Mouse (Mus musculus): ENCODE results near the gene Car1.
"Not testable (repeated sequence)": the region's sequence is repeated elsewhere in the genome, so short reads cannot be mapped to it uniquely, and the experiment has no call there.

Gene Car1

GRCm38 (mm10) chr3:14785353-14785752 lies 22.8 kb downstream of the Car1 start:
- no peak for DNase-seq (ENCODE audit: low read depth, low spot score)

DNA sequence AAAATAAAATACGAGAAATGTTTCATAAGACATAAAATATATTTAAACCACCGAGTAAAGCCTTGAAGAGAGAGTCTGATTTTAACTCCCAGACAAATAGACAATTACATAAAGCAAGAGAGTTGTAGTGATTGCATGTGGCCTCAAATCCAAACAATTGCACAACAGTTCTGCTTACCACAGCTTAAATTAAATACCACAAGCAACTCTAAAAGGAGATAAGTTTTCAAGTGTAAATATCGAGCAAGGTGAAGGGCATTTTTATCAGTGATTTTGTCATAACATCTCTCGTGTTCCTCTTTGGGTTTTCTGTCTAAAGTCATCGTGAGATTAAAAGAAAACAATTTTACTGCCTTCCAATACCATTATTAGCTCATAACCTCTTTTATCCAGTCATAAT lies 25.0 kb downstream of the Car1 start:
- not testable (repeated sequence) for DNase-seq (ENCODE audit: low read depth, low spot score)

GRCm38 (mm10) chr3:14782365-14782764 lies 25.8 kb downstream of the Car1 start:
- not testable (repeated sequence) for DNase-seq (ENCODE audit: low read depth, low spot score)

DNA sequence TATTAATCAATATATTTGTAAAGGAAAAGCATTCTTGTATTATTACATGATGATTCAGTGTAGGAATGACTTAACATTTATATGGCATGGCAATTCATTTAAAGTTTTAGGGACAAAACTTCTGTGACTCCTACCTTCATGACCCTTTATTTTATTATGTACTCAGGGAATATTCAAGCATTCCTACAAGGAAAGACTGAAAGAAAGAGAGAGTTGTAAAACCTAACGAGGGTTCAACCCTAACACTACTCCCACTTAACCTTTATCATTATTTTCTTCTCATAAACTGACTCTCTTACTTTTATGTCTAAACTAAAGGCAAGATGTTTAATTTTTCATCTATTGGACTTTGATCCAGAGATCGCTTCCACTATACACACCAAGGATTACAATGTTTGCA lies 28.0 kb downstream of the Car1 start:
- DNase-seq (ENCODE audit: low read depth, low spot score): no peak

DNA sequence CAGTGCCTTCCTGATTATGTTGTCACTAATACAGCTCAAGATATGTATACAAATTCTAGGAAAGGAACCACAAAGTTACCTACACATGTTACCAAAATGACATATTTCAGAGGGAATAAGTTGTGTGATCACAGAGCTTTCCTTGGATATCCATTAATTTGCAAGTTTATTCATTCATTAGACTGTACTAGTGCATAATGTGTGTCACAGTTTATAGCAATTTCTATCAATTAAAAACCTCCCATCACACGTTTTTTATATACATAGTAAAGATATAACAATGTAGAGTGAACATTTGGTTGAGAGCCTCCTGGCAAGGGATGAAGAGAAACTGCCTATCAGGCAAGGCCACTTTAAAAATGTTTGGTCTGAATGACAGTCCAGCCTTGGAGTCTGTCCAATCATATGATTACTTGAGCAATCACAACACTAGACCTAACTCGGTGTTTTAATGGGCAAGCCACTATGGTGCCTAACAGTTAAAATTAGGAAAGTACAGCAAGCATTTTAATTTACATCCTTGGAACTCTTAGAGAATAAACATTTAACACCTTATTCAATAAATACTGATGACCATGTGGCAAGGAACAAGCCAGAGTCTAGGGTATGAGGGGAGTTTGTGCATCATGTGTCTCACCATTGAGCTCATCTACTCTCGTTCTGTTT lies 31.5 kb downstream of the Car1 start:
- not testable (repeated sequence) for DNase-seq (ENCODE audit: low read depth, low spot score)

DNA sequence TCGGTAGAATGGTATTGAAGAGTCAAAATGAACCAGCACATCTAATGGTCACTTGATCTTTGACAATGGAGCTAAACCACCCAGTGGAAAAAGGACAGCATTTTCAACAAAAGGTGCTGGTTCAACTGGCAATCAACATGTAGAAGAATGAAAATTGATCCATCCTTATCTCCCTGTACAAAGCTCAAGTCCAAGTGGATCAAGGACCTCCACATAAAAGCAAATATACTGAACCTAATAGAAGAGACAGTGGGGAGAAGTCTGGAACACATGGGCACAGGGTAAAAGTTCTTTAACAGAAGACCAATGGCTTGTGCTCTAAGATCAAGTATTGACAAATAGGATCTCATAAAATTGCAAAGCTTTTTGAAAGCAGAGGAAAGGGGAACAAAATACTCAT lies 33.6 kb downstream of the Car1 start:
- DNase-seq (ENCODE audit: low read depth, low spot score): not testable (repeated sequence)

DNA sequence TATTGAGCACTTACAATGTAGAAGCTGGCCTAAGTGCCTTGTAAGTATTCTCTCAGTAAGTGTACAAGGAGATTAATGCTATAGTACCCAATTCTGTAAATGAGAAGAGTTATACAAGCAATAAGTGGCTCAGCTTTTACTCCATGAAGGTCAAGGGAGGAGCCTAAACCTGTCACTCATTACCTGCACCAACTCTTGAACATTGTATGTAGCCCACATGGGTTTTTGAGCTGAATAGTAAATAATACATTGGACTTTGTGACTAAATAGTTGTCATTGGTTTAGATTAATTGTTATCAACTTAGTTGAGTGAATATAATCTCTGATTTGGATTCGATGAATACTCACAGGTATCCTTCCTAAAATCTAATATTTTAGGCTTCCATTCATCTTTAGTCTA lies 35.7 kb downstream of the Car1 start:
- not testable (repeated sequence) for DNase-seq (ENCODE audit: low read depth, low spot score)

- DNase-seq (ENCODE audit: low read depth, low spot score): no peak
Observed at GRCm38 (mm10) chr3:14764755-14765566, 43.2 kb downstream of the Car1 start.

DNA sequence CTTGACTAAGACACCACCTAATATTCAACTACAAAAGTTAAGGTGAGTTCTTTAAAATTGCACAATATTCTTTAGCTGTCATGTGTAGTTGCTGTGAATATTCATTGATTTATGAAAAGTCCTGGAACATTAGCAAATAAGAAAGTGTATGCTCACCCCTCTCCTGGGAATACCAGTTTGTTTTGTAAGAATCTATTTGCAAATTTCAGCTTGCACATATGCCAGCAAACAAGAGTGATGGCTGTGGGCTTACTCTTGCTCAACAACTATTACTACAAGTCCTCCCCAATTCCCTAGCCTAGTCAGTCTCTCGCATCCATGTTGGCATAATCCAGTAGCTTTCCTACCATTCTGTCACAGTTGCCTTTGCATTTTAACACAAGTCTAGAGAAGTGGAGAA lies 52.5 kb downstream of the Car1 start:
- DNase-seq (ENCODE audit: low read depth, low spot score): no peak

DNA sequence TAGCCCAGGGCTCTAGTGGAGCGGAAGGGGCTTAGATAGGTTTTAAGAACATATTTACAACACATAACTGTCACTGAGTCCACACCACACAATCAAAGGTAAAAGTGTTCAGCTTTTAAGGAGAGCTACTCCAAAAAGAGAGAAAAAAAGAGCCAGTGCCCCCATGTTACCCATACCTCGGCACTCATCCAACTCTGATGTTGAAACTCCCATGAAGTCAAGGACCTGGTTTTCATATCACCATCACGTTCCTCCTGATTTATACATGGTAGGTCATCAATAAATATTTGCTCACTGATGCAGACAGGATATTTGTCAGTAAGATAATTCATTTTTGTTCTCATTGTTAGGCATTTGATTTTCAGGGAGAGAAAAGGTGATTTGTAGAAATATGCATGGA lies 62.1 kb downstream of the Car1 start:
- no peak for DNase-seq (ENCODE audit: low read depth, low spot score)

- DNase-seq (ENCODE audit: low read depth, low spot score): no peak
Observed at GRCm38 (mm10) chr3:14738261-14738660, 69.9 kb downstream of the Car1 start.

GRCm38 (mm10) chr3:14727496-14727895 lies 80.7 kb downstream of the Car1 start:
- DNase-seq (ENCODE audit: low read depth, low spot score): not testable (repeated sequence)

DNA sequence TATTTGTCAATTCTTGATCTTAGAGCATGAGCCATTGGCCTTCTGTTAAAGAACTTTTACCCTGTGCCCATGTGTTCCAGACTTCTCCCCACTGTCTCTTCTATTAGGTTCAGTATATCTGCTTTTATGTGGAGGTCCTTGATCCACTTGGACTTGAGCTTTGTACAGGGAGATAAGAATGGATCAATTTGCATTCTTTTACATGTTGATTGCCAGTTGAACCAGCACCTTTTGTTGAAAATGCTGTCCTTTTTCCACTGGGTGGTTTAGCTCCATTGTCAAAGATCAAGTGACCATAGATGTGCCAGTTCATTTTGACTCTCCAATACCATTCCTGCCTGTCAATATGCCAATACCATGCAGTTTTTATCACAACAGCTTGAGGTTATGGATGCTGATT lies 82.7 kb downstream of the Car1 start:
- DNase-seq (ENCODE audit: low read depth, low spot score): not testable (repeated sequence)
